Mouse (Mus musculus) central nervous system, embryonic 11.5 days (tissue): ENCODE data around the gene Rps25. TPM values are rescaled to one million over a fixed set of nuclear protein-coding genes. Genes with fewer than 3 reads are reported as not detected.

Source experiments
- polyA plus RNA-seq: library from polyadenylated mRNA; depleted of rRNA; stranded (reverse); fragments of >200 nt; gene quantifications from 2 replicates; pipeline ENCODE4 v1.2.3, GENCODE M21; 2012; rRNA removed

The Rps25 gene
- polyA plus RNA-seq = 853 and 1,290 TPM in 2 replicates

DNA sequence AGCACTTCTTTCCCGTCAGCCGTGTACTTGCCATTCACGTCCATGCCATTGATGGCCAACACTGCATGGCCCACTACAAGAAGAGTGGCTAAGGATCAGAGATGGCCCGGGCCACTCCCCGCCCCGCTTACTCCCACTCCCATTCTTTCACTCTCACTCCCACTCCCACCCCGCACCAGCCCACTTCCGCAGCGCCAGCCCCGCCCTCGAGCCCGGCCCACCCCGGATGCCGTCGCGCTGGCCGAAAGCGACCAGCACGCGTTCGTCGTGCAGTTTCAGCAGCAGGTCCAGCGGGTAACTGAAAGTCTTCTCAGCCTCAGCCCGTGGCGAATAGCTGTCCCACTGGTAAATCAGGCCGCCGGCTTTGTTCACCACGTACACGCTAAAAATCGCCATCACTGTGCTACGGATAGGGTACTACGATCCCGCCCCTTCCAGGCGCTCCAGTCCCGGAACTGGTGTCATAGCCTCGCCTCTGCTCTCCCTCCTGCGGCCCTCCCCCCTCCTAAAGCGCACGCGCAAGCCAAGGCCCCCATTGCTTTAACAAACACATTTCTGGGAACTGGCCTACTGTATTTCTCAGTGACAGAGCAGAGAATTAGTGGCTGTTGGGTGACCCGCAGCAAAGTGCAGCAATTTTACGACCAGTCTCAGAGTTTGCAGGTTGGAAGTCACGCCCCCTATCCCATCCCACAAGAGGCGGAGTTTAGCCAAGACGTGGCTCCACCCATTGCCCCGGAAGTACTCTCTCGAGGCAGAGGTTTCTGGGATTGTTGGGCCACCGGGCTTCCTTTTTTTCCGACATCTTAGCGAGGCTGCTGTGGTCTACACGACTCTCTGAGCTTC is at the start of gene Rps25, which contains the start of gene Trappc4:
TSS of gene Rps25 (plus strand) at position 234 of the 846 bp plus-strand sequence.
TSS of gene Trappc4 (minus strand) at position 695 of the 846 bp plus-strand sequence.

DNA sequence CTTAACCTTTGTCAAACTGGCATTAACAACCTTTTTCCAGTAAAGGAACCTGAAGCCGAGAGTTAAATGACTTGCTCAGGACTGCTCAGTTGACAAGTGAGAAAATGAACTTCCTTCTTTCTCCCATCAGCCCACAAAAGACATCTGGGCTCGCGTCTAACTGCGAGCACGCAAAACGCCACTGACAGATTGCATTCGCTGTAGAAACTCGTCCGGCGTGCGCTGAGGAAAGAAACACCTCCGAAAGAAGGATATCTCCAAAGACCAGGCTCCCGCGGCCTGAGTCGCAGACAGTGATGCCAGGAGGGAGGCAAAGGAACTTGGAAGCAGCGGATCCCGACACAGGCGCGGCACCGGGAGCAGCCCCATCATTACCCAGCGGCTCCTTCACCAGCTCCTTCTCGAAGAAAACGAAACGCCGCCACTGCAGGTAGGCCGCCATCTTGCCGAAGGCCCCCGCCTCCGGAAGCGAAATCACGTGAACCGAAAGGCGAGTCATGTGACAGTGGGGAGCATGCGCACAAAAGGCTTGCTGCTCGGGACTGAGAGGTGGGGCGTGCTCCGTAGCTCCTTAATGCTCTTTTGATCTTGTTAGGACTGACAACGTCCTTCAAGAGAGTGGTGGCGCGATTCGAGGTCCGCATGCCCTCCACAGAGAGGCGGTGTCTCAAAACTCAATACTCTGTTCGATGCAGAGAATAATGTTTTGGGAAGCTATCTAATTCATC is 45.6 kb upstream of the Rps25 start, which contains the start of gene Vps11:
TSS of gene Vps11 (minus strand) at position 481 of the 728 bp plus-strand sequence.

DNA sequence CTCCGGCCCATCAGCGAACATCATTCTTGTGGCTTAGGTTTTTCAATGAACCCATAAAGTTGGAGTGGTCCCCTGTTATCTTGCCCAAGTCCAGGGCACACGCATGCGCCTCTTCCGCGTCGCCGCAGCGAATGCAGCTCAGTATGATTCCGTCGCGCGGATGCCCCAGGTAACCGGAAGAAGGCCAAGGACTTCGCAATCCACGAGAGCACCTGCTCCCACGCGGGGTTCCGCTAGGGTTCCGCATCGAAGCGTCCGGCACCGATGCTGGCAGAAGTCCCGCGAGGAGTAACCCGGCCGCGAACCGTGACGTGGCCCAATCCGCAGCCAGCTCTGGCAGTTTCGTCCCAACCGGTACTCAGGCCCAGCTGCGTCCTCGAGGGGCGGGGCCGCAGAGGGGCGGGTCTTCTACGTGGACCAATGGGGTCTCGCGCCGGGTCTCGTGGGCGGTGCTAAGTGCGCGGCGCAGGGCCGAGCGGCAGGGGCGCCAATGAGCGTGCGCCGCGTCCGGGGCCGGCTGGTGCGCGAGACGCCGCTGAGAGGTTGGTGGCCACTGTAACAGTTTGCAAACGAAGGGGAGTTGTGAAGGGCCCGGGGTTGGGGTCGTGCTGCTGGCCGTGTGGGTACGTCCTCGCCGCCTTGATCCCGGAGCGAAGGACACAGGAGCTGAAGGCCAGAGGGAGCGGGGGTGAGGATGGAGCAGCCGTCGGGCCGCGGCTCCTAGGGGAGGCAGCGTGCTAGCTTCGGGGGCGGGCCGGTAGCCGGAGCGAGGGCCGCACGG is 27.7 kb upstream of the Rps25 start, which contains the start of gene Hyou1:
TSS of gene Hyou1 (plus strand) at position 437 of the 781 bp plus-strand sequence.

DNA sequence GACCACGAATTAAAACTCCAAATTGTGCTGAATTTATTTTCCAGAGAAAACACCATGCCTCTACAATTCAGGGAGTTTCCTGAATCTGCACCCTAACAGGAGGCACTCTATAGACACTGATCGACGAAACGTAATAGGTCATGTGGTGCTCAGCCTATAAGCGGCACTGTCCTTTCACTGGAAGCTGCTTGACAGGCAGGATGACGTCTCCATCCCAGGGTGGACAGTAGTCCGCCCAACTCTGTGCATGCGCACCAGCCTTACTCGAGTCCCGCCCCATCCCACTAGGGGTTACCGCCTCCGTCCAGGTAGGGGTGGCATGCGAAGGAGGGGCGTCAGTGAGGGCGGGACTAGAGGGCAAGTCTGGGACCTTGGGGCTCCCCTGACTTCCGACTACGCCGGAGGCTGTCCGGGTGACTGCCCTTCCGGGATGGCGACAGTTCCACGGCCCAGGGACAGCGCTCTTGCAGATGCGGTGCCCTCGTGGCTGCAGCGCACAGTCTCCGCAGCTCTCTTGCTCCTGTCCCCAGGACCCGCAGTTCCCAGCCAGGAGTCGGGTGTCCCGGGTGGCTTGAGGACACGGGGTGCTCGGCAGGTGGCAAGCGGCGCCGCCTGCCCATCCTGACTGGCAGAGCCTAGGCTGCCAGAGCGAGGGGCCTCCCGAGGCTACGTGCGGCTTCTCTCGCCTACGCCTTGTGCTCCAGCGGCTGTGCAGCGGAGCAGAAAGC is 10.1 kb upstream of the Rps25 start, which contains the start of gene Slc37a4:
TSS of gene Slc37a4 (plus strand) at position 169 of the 728 bp plus-strand sequence.

DNA sequence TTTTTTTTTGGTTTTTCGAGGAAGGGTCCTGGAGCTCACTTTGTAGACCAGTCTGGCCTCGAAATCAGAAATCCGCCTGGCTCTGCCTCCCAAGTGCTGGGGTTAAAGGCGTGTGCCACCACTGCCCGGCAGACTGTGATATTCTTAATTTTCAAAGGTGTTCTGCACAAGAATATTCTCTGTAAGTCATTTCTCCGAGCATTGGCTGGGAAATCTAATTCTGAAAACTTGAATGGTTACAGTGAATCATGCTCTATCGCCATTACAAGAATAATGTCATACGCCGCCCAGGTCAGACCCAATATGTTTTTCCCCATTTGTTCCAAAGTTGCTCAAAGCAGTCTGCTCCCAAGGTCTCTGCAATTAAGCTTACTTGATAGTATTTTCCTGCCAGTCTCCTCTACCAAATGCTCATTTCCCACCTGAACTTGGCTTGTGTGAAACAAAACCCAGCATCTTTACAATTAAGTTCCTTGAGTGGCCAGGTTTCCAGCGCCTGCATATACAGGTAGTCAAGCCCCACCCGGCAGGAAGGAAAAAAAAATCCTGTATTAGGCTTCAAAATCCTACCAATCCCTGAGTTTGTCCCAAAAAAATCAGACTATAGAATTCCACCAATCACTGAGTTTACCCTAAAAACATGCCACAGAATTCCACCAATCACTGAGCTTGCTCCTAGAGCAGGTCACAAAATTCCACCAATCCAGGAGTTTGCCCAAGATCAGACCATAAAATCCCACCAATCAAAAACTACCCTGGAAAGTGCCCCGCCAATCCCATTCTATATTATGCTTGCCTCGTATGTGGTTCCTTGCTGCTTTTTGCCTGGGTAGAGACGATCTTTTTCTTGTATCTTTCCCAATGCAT is 11.8 kb downstream of the Rps25 start, which contains the start of gene Ccdc84:
TSS of gene Ccdc84 (minus strand) at position 51 of the 867 bp plus-strand sequence.

DNA sequence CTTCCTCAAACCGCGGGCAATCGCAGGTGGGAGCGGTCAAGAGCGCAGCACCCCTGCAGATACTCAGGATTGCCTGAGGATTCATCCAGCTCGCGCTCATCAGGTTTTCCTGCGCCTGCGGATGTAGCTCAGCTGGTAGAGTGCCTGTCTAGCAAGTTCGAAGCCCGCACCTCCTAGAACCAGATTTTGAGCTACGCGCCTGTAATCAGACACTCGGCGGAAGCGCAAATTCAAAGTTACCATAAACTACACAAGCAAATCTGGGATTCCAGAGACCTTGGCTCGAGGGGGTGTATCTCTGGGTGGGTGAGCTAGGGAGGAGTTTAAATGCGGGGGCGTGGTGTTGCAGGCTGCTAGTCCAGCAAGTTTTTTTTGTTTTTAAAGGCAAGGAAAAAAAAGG is 34.0 kb downstream of the Rps25 start, which contains the start of gene Foxr1:
TSS of gene Foxr1 (minus strand) at position 176 of the 400 bp plus-strand sequence.

DNA sequence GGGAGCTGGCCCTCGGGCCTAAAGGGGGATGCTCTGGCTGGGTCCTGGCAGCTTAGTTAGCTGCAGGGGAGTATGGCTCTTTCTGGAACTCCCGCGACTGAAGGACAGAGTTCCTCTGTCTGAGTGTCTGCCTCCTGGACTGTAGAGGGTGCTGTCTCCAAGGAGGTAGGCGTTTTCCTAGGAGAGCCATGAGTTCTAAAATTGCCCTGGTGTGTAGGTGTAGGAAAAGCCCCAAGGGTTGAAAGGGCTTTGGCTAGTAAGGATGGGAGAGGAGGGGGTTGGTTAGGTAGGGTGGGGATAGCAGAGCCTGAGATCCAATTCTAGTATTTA is 47.9 kb downstream of the Rps25 start, which contains the start of gene Upk2:
TSS of gene Upk2 (minus strand) at position 86 of the 330 bp plus-strand sequence.

Other genes with a start within 250 kb of the Rps25 start
- 19.7 and 24.1 TPM in 2 replicates for gene Cbl, start 173.1 kb upstream of the Rps25 start, polyA plus RNA-seq
- 0.05 and 0.14 TPM in 2 replicates for gene Ccdc153, start 166.5 kb upstream of the Rps25 start, polyA plus RNA-seq
- gene Pdzd3, start 155.7 kb upstream of the Rps25 start, polyA plus RNA-seq = 0.20 and 0.31 TPM in 2 replicates
- gene Nlrx1, start 138.5 kb upstream of the Rps25 start, polyA plus RNA-seq = 2.0 and 2.4 TPM in 2 replicates
- gene Abcg4, start 118.5 kb upstream of the Rps25 start, polyA plus RNA-seq = 19.3 and 19.5 TPM in 2 replicates
- gene Hinfp, start 101.5 kb upstream of the Rps25 start, polyA plus RNA-seq = 38.6 and 43.6 TPM in 2 replicates
- 19.9 and 22.4 TPM in 2 replicates for gene C2cd2l, start 86.9 kb upstream of the Rps25 start, polyA plus RNA-seq
- 20.6 and 44.7 TPM in 2 replicates for gene Dpagt1, start 81.1 kb upstream of the Rps25 start, polyA plus RNA-seq
- 292 and 369 TPM in 2 replicates for gene H2afx, start 72.4 kb upstream of the Rps25 start, polyA plus RNA-seq
- 111 and 135 TPM in 2 replicates for gene Hmbs, start 62.9 kb upstream of the Rps25 start, polyA plus RNA-seq
- gene Vps11, start 45.5 kb upstream of the Rps25 start, polyA plus RNA-seq = 24.8 and 28.6 TPM in 2 replicates
- gene Hyou1, start 27.6 kb upstream of the Rps25 start, polyA plus RNA-seq = 59.1 and 68.3 TPM in 2 replicates
- 20.2 TPM in 2 replicates for gene Slc37a4, start 10.3 kb upstream of the Rps25 start, polyA plus RNA-seq
- gene Trappc4, start 461 bp downstream of the Rps25 start, polyA plus RNA-seq = 123 and 141 TPM in 2 replicates
- 37.0 and 40.8 TPM in 2 replicates for gene Ccdc84, start 11.4 kb downstream of the Rps25 start, polyA plus RNA-seq
- gene Foxr1, start 34.0 kb downstream of the Rps25 start, polyA plus RNA-seq = not detected in 2 replicates
- gene Upk2, start 47.8 kb downstream of the Rps25 start, polyA plus RNA-seq = 0.11 and 0.43 TPM in 2 replicates
- gene Bcl9l, start 75.7 kb downstream of the Rps25 start, polyA plus RNA-seq = 15.7 and 19.1 TPM in 2 replicates
- gene Cxcr5, start 154.7 kb downstream of the Rps25 start, polyA plus RNA-seq = not detected in 2 replicates
- 52.3 and 67.1 TPM in 2 replicates for gene Ddx6, start 197.8 kb downstream of the Rps25 start, polyA plus RNA-seq